Mouse (Mus musculus): ENCODE results near the gene Selp. TPM values are rescaled to one million over a fixed set of nuclear protein-coding genes. Genes with fewer than 3 reads are reported as not detected.

The Selp gene
- total RNA-seq, 1 experiment from 2014 or later, result 10.0 TPM

DNA sequence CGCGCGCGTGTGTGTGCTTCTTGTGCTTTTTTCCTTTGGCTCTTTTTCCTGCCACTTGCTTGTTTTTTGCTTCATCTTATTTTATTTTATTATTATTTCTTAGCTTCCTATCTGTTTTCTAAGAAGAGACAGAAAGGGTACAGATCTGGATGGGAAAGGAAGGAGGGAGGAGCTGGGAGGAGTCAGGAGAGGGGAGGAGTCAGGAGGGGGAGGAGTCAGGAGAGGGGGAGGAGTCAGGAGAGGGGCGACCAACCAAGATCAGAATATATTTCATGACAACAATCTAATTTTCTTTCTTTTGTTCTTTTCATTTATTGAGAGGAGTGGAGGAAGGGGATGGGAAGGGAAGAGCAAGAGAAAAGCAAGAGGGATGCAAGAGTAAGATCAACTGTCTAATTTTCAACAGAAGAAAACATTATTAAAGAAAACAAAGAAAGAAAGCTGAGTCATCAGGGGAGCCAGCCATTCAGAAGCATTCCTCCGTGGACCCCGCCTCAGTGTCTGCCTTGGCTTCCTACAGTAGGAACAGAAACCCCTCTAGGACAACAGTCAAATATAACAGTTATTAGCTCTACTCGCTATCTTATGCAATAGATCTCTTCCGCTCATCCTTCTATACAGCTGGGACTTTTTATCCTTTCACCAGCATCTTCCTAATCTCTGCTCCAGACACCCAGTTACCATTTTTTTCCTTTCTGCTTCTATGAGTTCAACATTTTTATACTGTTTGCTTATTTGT lies 4.3 kb upstream of the Selp start:
- ATAC-seq (ENCODE audit: extremely low read depth, insufficient number of reproducible peaks, low FRiP score, poor library complexity, severe bottlenecking), result no peak

DNA sequence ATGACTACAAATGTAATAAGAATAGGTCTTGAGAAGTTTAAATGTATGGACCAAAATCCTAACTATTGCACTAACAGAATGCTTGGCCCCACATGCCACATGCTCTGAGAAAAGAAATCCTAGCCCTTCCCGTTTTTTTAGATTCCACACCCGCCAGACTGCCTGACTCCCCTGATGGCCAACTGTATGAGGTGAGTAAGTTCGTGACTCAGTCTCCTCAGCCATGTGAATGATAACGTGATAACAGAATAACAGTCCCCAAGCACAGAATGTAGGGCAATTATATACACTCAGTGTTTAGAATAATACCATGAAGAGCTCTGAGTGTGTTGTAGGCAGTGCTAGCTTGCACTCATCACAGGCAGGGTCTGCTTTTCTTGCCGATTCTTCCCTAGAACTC lies 784 bp upstream of the Selp start:
- no peak for ATAC-seq (ENCODE audit: extremely low read depth, insufficient number of reproducible peaks, low FRiP score, poor library complexity, severe bottlenecking)

DNA sequence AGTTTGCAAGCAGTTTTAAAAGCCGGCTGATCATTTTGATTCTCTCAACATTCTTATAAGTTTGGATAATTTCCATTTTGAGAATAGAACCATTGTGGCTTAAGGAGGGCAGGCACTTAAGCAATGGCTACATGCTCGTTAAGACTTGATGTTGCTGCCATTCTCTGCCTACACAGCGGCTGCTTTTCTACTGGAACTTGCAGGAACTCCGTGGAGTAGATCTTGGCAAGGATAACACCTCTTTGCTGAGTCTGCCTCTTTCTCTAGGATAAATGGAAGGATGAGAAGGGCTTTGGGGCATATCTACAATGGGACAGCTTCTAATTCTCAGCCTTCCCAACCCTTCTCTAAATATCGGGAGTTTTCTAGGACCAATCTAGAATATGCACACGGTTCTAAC lies 583 bp downstream of the Selp start:
- ATAC-seq (ENCODE audit: extremely low read depth, insufficient number of reproducible peaks, low FRiP score, poor library complexity, severe bottlenecking), result no peak

DNA sequence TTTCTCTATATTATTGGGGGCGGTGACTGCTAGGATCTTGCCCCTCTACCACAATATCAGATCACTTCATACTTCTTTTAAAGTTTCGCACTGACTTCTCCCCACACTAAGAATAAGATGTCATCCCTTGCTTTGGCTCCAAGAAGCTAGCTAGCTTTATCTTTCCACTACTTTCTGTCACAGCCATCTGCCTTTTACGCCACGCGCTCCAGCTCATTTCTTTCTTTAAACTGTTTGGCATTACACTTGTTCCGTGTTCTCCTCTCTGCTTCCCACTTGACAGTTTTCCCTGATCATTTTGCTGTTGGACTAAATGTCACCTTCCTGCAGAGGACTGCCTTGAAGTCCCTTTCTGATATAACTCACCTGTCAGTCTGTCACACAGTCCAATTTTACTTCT lies 2.8 kb downstream of the Selp start:
- no peak for ATAC-seq (ENCODE audit: extremely low read depth, insufficient number of reproducible peaks, low FRiP score, poor library complexity, severe bottlenecking)

DNA sequence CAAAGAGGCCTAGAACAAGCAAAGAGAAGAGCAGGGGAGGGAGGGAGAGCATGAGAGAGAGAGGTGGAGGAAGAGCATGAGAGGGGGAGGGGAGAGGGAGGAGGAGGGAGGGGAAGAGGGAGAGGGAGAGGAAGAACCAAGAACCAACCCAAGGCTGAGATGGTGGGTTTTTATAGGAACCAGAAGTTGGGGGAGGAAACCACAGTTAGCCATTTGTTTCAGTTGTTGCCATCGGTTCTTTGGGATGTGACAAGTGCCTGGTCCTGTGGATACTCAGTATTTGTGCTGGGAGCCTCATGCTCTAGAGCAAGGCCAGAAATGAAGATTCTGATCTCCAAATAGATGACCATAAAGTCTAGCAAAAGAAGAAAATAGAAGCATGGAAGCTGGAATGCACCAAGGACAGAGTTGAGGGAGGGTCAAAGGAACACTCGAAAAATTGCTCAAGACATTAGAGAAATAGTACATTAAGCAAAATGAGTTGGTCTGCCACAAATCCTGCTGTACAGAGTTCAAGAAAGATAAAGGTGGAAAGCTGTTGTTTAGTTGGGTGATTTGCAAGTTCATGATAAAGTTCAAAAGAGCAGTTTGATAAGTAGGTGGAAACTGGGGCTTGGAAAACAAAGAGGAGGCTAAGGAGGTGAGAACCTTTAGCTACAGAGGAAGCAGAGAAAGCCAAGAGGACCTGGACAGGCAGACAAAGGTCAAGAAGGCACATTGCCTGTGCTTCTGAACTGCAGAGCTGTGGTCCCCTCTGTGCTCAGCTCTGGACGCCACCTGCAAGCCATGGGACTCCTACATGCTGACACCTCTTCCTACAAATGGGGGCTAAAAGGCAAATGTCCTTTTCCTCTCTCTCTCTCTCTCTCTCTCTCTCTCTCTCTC lies 5.1 kb downstream of the Selp start:
- no peak for ATAC-seq (ENCODE audit: extremely low read depth, insufficient number of reproducible peaks, low FRiP score, poor library complexity, severe bottlenecking)

DNA sequence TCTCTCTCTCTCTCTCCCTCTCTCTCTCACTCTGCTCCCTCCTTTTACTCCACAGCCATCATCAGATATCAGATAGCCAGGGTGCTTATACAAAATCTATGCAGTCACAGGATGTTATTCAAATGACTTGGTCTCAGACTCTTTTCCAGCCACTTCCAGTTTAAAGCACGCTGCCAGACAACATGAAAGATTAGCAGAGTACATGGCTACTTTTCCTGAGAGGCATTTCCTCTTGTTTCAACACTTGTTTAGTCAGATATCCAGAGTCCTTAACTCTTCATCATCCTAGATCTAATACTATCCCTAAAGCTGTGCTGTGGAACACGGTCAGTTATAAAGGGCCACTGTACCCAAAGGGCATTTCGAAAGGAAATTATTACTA lies 5.7 kb downstream of the Selp start:
- no peak for ATAC-seq (ENCODE audit: extremely low read depth, insufficient number of reproducible peaks, low FRiP score, poor library complexity, severe bottlenecking)

DNA sequence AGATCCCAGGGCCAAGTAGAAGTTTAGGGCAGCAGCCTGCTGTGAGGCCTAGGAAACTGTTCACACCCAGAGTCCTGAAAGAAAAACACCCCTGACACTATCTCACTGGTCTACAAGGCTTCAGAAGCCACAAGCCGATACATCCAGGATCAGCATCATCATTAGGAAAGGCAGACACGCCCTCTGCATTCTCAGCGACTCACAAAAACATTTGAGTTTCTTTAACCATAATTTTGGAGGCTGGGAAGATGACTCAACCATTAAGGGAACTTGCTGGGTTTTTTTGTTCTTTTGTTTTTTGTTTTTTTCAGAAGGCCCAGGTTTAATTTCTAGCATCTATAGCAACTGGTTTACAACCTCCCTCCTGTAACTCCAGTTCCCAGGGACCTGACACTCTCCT lies 8.8 kb downstream of the Selp start:
- no peak for ATAC-seq (ENCODE audit: extremely low read depth, insufficient number of reproducible peaks, low FRiP score, poor library complexity, severe bottlenecking)

DNA sequence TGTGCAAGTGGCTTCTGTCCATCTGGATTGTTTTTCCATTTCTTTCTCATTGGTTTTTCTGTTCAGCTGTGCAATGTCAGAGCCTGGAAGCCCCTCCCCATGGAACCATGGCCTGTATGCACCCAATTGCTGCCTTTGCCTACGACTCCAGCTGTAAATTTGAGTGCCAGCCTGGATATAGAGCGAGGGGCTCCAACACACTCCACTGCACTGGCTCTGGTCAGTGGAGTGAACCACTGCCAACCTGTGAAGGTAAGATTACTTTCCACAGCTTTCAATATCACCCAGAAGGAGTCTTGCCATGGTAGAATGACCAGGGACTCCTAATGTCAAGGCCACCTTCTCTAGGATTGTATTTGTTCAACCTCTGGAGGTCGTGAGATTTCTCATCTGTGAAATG lies 14.9 kb downstream of the Selp start:
- ATAC-seq (ENCODE audit: extremely low read depth, insufficient number of reproducible peaks, low FRiP score, poor library complexity, severe bottlenecking), result no peak

DNA sequence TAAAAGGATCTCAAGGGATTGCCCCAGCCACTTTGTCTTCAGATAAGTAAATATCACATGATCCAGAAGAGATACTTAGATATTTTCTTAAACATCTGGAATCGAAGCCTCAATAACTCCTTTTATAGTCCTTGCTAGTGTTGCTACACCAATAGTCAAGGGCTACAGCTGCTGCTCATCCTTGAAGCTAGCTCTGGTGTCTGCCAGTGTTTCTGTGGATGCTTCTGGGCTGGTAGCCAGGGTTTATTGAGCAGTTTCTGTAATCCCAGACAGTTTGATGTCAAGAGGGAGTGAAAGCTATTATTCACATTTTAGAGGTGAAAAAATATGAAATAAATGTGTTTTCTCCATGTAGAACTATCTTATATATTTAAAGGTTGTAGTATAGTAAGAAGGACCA lies 17.5 kb downstream of the Selp start:
- no peak for ATAC-seq (ENCODE audit: extremely low read depth, insufficient number of reproducible peaks, low FRiP score, poor library complexity, severe bottlenecking)

DNA sequence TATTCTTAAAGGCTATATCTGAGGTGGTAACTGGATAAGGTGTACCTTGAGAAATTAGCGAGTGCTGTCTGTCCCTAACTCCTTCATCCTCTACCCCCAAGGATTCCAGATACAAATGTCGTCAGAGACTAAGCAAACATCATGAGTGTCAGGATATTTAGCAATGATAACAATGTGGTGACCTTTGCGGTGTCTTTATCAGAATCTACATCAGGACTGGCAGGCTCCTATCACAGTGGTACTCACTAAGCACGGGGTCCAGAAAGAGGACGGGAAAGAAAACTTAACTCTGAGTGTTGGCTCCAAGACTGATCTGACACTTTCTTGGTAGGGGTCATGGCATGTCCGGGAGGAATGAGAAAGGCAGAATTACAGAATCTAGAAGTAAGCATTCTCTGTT lies 19.0 kb downstream of the Selp start:
- ATAC-seq (ENCODE audit: extremely low read depth, insufficient number of reproducible peaks, low FRiP score, poor library complexity, severe bottlenecking), result no peak

DNA sequence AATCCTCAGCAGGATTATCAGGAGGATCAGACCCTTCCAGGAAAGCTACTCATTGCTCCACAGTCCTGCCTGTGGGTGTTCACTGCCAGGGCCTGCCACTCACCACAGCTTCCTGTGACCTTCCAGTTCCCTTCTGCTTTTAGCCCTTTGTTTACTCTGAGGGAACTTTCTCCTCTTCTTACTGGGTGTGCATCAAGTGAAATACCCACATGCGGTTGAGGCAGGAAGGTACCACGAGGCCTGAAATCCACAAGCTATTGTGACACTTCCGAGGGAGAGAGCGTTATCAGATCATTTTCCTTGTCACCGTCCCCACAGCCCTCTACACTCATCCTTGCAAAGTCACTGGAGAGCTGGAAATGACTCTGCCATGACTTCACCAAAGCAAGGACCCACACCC lies 20.3 kb downstream of the Selp start:
- peak; percentile 66 for ATAC-seq (ENCODE audit: extremely low read depth, insufficient number of reproducible peaks, low FRiP score, poor library complexity, severe bottlenecking)

DNA sequence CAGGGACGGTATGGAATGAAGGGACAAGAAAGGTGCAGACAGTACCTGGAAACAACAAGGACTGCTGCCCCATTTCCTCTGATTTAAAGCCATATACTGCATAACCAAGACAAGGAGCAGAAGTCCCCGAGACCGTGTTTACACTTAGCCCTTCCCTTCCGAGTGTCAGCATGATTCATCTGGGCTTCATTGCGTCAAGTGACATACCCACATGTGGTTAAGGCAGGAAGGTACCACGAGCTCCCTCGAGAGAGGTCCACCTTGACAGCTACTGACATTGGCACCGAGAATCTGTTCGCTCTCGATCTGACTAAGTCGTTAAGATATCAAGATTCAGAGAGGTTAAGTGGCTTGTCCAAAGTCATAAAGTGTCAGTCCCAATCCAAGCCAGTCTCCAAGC lies 20.9 kb downstream of the Selp start:
- peak; percentile 84 for ATAC-seq (ENCODE audit: extremely low read depth, insufficient number of reproducible peaks, low FRiP score, poor library complexity, severe bottlenecking)

DNA sequence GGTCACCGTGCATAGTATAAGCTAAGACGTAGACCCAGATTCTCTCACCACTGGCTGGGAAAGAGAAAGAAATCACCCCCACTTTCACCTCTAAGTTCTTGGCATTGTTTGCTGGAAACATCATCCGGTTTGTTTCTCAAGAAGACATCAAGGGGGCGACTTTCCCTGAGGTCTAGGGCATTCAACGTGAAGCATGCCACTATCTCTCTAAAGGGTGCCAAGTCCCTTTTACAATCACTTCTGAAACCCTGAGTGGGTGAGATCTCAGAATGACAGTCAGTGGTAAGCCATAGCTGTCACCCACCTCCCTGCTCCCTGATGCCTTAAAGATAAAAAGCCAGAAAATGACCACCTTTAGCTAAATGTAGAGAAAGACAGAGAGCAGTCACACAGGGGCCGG lies 21.6 kb downstream of the Selp start:
- ATAC-seq (ENCODE audit: extremely low read depth, insufficient number of reproducible peaks, low FRiP score, poor library complexity, severe bottlenecking), result no peak

DNA sequence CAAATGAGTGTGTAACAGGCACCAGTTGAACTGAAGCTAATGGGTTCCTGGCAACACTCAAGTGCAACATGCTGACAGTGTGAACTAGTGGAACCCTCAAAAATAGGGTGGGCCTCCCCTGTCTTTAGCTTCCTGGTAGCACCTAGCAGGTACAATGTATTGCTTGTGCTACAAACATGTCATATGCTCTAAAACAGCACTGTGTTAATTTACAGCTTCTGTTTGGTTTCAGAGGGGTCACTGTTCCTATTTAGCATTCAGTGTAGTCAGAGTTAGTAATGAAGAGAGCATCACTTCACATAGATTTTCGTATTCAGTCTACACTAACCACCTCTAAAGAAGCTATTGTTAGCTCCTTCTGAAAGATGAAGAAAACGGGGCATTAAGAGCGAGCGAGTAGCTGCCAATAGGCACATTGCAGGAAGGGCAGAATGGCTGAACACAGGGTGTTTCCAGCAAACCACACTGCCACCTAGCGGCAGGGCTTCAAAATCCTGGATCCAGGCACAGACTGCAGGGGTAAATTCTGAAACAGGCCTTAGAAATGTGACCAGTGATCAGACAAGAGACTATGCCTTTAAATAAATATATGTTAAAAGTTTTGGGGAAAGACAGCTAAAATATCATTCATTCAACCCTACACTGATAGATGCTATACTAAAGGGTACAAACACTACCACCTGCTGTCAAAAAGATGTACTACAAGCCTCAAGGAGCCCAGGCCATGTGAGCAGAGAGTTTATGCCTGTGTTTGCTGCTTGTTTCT lies 23.5 kb downstream of the Selp start:
- peak; percentile 61 for ATAC-seq (ENCODE audit: extremely low read depth, insufficient number of reproducible peaks, low FRiP score, poor library complexity, severe bottlenecking)

DNA sequence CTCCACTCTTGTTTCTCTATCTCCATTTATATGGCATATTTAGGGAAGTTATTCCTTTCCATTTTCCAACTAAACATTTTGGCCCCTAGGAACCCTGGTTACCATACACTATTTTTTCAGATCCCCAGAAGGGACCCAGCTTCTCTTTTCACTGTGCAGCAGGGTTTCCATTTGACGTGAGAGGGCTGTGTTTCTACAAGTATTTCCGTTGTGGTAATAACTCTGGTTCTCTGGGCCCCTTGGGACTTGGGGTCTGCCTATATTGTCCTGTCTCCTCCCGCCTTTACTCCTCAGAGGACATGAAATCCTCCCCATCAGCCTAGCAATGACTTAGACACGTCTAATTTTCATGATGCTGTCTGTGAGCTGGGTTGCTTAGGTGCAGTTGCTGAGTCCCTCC lies 24.4 kb downstream of the Selp start:
- ATAC-seq (ENCODE audit: extremely low read depth, insufficient number of reproducible peaks, low FRiP score, poor library complexity, severe bottlenecking), result no peak

DNA sequence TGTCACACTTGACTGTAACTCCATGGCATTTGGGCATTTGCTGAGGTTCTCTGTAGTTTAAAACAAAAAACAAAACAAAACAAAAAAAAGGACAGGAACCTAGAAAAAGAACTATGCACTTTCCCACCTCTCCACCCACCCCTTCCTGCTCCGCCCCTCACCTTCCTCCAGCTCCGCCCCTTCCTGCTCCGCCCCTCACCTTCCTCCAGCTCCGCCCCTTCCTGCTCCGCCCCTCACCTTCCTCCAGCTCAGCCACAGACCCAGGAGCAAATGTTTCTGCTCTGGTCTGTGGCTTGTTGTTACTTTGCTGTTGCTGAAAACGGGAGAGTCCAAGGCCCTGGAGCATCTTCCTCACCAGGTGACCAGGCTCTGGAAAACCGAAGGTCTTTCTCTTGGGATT lies 34.0 kb downstream of the Selp start:
- peak; percentile 72 for ATAC-seq (ENCODE audit: extremely low read depth, insufficient number of reproducible peaks, low FRiP score, poor library complexity, severe bottlenecking)

DNA sequence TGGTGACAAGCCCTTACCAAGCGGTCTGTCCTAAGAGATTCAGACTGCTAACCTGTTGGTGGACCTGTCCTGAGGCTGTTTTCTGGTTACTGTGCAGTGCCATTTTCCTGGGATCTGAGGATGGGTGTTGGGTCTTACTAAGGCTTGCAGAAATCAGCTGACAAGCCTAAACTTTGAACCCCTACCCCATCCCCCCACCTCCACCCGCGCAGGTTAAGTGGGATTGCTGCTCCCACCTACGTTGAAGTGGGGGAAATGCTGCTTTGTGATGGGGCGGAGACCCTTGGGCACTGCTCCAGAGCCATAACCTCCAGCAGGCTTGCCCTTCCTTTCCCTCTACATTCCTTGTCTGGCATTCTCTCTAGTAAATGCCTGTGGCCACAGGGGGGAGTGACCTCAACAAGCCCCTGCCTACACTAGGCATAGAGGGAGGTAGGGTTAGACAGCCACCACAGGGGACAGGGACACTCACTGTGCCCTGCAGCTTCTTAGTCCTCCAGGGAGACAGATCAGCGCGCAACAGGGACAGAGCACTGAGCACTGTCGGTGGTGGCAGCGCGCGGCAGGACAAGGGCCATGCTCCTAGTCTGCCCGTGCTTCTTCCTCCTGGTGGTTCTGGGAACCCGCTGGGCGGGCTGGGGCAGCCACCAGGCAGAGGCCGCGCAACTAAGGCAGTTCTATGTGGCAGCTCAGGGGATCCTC lies 36.5 kb downstream of the Selp start, which contains the start of gene F5:
TSS of gene F5 (plus strand) at position 452 of the 702 bp plus-strand sequence.
- peak; percentile 24; the same call in 1 of the 2 replicates for ATAC-seq (ENCODE audit: extremely low read depth, insufficient number of reproducible peaks, low FRiP score, poor library complexity, severe bottlenecking)

DNA sequence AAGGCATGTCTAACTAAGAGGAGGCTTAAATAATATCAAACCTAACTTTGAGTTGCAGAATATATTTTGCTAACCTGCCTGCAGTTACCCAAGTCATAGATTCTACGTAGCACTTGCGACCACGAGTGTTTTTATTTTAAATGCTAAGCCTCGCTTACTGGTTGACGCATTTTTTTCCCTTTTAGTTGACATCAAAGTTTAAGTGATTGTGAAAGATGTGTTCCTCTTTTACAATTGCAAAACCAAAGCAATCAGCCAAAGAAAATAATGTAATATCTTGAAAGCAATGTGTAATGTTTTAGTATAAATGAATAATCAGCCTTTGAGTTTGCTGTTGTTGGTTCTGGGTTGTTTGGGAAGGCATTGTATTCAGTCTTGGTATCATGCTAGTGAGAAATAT lies 37.8 kb downstream of the Selp start:
- peak; percentile 29; the same call in 1 of the 2 replicates for ATAC-seq (ENCODE audit: extremely low read depth, insufficient number of reproducible peaks, low FRiP score, poor library complexity, severe bottlenecking)

DNA sequence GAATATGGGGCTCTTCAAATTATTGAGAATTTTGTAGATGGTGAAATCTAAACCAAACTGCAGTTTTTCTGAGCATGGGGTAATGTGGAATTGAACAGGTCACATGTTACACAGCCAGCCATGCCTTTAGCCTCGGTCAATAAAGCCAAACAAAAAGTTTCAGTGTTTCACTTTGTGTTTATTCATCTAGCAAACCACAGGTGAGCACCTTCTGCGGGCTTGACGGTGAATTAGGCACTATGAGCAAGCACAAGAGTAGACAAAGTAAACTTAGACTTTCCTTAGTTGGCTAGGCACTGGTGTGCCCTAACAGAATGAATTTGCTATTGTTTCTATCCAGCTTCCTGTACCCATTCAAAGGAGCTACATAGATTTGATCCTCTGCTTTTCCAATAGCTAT lies 39.9 kb downstream of the Selp start:
- no peak for ATAC-seq (ENCODE audit: extremely low read depth, insufficient number of reproducible peaks, low FRiP score, poor library complexity, severe bottlenecking)

Measured in neutrophil, adult 5-6 weeks (primary cell).